Mouse (Mus musculus): ENCODE data around the gene Fbxl22. TPM values are rescaled to one million over a fixed set of nuclear protein-coding genes. Genes with fewer than 3 reads are reported as not detected.

Gene Fbxl22
- polyA plus RNA-seq, 1 experiment: 10.2 TPM

GRCm38 (mm10) chr9:66505141-66505917 lies 9.1 kb downstream of the Fbxl22 start:
- Histone ChIP-seq H3K27me3 (ENCODE audit: control insufficient read depth, insufficient read depth, low read length) (no peaks in the 10 kb centered on the region), H3K36me3 (ENCODE audit: control insufficient read depth, insufficient read depth, low read length) (peaks cover 8% of the 10 kb centered on the region), H3K27ac (ENCODE audit: control insufficient read depth, insufficient read depth, low read length) (peak overlapping the region; percentile 86), H3K4me3 (ENCODE audit: control insufficient read depth, insufficient read depth, low read length) (no peak overlapping the region), H3K4me1 (replicated peaks; ENCODE audit: control insufficient read depth, insufficient read depth, low read length) (peaks cover 30% of the 10 kb centered on the region)
- TF ChIP-seq CTCF (IDR thresholded peaks at IDR 0.05; ENCODE audit: borderline replicate concordance, control insufficient read depth, extremely low read depth, insufficient read depth, low read length, poor library complexity): no peak
- no peak for TF ChIP-seq POLR2A (IDR thresholded peaks at IDR 0.05; ENCODE audit: control insufficient read depth, extremely low read depth, insufficient read depth, low read length, poor library complexity)
- 51% methylated on average over 9 of the region's 9 CpGs for WGBS
- peak; percentile 78 for DNase-seq

GRCm38 (mm10) chr9:66504518-66504917 lies 9.9 kb downstream of the Fbxl22 start:
- Histone ChIP-seq H3K27me3 (ENCODE audit: control insufficient read depth, insufficient read depth, low read length) (no peaks in the 10 kb centered on the region), H3K4me3 (ENCODE audit: control insufficient read depth, insufficient read depth, low read length) (no peak overlapping the region), H3K27ac (ENCODE audit: control insufficient read depth, insufficient read depth, low read length) (peak overlapping the region; percentile 68; the same call in 1 of the 2 replicates), H3K4me1 (replicated peaks; ENCODE audit: control insufficient read depth, insufficient read depth, low read length) (peaks cover 28% of the 10 kb centered on the region), H3K36me3 (ENCODE audit: control insufficient read depth, insufficient read depth, low read length) (peaks cover 8% of the 10 kb centered on the region)
- 97% methylated on average over 13 of the region's 13 CpGs for WGBS
- DNase-seq: no peak
- TF ChIP-seq POLR2A (IDR thresholded peaks at IDR 0.05; ENCODE audit: control insufficient read depth, extremely low read depth, insufficient read depth, low read length, poor library complexity) (no peak), CTCF (IDR thresholded peaks at IDR 0.05; ENCODE audit: borderline replicate concordance, control insufficient read depth, extremely low read depth, insufficient read depth, low read length, poor library complexity) (no peak)

- TF ChIP-seq CTCF (IDR thresholded peaks at IDR 0.05; ENCODE audit: borderline replicate concordance, control insufficient read depth, extremely low read depth, insufficient read depth, low read length, poor library complexity): no peak
- no peak for TF ChIP-seq POLR2A (IDR thresholded peaks at IDR 0.05; ENCODE audit: control insufficient read depth, extremely low read depth, insufficient read depth, low read length, poor library complexity)
- 59% methylated on average over 4 of the region's 4 CpGs for WGBS
- no peaks in the 10 kb centered on the region for H3K27me3 ChIP-seq (ENCODE audit: control insufficient read depth, insufficient read depth, low read length)
- H3K4me3 ChIP-seq (ENCODE audit: control insufficient read depth, insufficient read depth, low read length): no peak overlapping the region
- H3K27ac ChIP-seq (ENCODE audit: control insufficient read depth, insufficient read depth, low read length): peak overlapping the region; percentile 68
- peaks cover 8% of the 10 kb centered on the region for H3K36me3 ChIP-seq (ENCODE audit: control insufficient read depth, insufficient read depth, low read length)
- H3K4me1 ChIP-seq (replicated peaks; ENCODE audit: control insufficient read depth, insufficient read depth, low read length): peaks cover 28% of the 10 kb centered on the region
- no peak for DNase-seq
Measured at GRCm38 (mm10) chr9:66503879-66504411, 10.4 kb downstream of the Fbxl22 start.

- Histone ChIP-seq H3K36me3 (ENCODE audit: control insufficient read depth, insufficient read depth, low read length) (peaks cover 26% of the 10 kb centered on the region), H3K27ac (ENCODE audit: control insufficient read depth, insufficient read depth, low read length) (no peak overlapping the region), H3K4me1 (replicated peaks; ENCODE audit: control insufficient read depth, insufficient read depth, low read length) (peaks cover 26% of the 10 kb centered on the region), H3K4me3 (ENCODE audit: control insufficient read depth, insufficient read depth, low read length) (no peak overlapping the region), H3K27me3 (ENCODE audit: control insufficient read depth, insufficient read depth, low read length) (no peaks in the 10 kb centered on the region)
- no peak for DNase-seq
- TF ChIP-seq POLR2A (IDR thresholded peaks at IDR 0.05; ENCODE audit: control insufficient read depth, extremely low read depth, insufficient read depth, low read length, poor library complexity) (no peak), CTCF (IDR thresholded peaks at IDR 0.05; ENCODE audit: borderline replicate concordance, control insufficient read depth, extremely low read depth, insufficient read depth, low read length, poor library complexity) (no peak)
- WGBS: 79% methylated on average over 2 of the region's 2 CpGs
Measured at GRCm38 (mm10) chr9:66501248-66501647, 13.1 kb downstream of the Fbxl22 start.

- Histone ChIP-seq H3K36me3 (ENCODE audit: control insufficient read depth, insufficient read depth, low read length) (peaks cover 57% of the 10 kb centered on the region), H3K27me3 (ENCODE audit: control insufficient read depth, insufficient read depth, low read length) (no peaks in the 10 kb centered on the region)
- DNase-seq: no peak
Measured at GRCm38 (mm10) chr9:66493992-66494391, 20.4 kb downstream of the Fbxl22 start.

GRCm38 (mm10) chr9:66492361-66492760 lies 22.0 kb downstream of the Fbxl22 start:
- WGBS: 3% methylated on average over 1 of the region's 1 CpGs
- TF ChIP-seq POLR2A (IDR thresholded peaks at IDR 0.05; ENCODE audit: control insufficient read depth, extremely low read depth, insufficient read depth, low read length, poor library complexity) (no peak), CTCF (IDR thresholded peaks at IDR 0.05; ENCODE audit: borderline replicate concordance, control insufficient read depth, extremely low read depth, insufficient read depth, low read length, poor library complexity) (no peak)
- Histone ChIP-seq H3K27ac (ENCODE audit: control insufficient read depth, insufficient read depth, low read length) (no peak overlapping the region), H3K27me3 (ENCODE audit: control insufficient read depth, insufficient read depth, low read length) (no peaks in the 10 kb centered on the region), H3K36me3 (ENCODE audit: control insufficient read depth, insufficient read depth, low read length) (peaks cover 59% of the 10 kb centered on the region), H3K4me3 (ENCODE audit: control insufficient read depth, insufficient read depth, low read length) (no peak overlapping the region), H3K4me1 (replicated peaks; ENCODE audit: control insufficient read depth, insufficient read depth, low read length) (peaks cover 3% of the 10 kb centered on the region)
- DNase-seq: no peak

More at GRCm38 (mm10) chr9:66493992-66494391, 20.4 kb downstream of the Fbxl22 start:
- H3K4me3 ChIP-seq (ENCODE audit: control insufficient read depth, insufficient read depth, low read length): no peak overlapping the region
- H3K27ac ChIP-seq (ENCODE audit: control insufficient read depth, insufficient read depth, low read length): no peak overlapping the region
- TF ChIP-seq CTCF (IDR thresholded peaks at IDR 0.05; ENCODE audit: borderline replicate concordance, control insufficient read depth, extremely low read depth, insufficient read depth, low read length, poor library complexity) (no peak), POLR2A (IDR thresholded peaks at IDR 0.05; ENCODE audit: control insufficient read depth, extremely low read depth, insufficient read depth, low read length, poor library complexity) (no peak)
- H3K4me1 ChIP-seq (replicated peaks; ENCODE audit: control insufficient read depth, insufficient read depth, low read length): peaks cover 3% of the 10 kb centered on the region
